Mouse (Mus musculus): ENCODE measurements around the gene Cuedc2. TPM values are rescaled to one million over a fixed set of nuclear protein-coding genes. Genes with fewer than 3 reads are reported as not detected.

The Cuedc2 gene
- total and polyA plus RNA-seq, 3 experiments = 251 to 302 (median 297) TPM

DNA sequence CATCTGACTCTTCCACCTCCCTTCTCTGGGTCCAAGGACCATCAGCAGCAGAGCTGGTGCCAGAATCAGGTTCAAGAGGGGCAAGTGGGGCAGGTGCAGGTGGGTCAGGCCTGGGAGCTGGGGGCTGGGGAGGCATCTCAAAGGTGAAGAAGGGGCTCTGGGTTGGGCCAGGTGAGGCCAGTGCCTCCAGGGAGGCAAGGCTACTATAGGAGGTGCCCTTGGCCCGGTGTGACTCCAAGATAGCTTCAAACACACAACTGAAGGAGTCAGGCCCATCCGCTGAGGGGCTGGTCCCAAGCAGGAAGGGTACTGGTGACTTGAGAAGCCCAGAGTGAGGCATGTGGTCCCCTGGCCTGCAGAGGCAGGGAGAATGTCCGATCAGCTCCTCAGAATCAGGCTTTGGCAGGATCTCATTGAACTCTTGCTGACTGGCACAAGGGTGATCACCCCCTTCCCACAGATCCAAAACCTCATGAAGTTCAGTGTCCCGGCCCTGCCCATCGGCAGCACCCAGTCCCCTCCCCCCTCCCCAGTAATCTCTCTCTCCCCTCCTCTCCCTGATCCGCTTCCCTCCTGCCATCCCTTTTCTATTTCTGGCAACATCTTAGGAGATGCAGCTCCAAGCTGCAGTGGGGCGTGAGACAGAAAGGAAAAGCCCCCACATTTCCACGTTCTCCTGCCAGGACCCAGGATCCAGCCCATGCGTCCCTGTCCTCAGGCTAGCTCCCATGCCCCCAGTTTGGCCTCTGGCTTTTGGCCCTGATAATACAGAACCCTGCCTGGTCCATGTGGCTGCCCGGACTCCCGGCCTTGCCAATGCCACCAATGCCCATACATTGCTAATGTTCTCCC is 16.1 kb downstream of the Cuedc2 start:
- Histone ChIP-seq H3K27me3 (ENCODE audit: control insufficient read depth in 1 of 2, insufficient read depth in 2 of 2, low read length in 2 of 2) (no peaks in the 10 kb centered on the region), H3K9ac (ENCODE audit: control insufficient read depth, low read depth, low read length, poor library complexity, severe bottlenecking) (no peak overlapping the region), H3K27ac (ENCODE audit: control insufficient read depth, low read depth, low read length) (no peak overlapping the region), H3K4me1 (ENCODE audit: control insufficient read depth in 1 of 2, insufficient read depth in 2 of 2, low read length in 2 of 2) (peaks cover 0 to 17% of the 10 kb centered on the region in 2 experiments; a peak in 2 of 4 replicates), H3K79me2 (ENCODE audit: control insufficient read depth, insufficient read depth, low read length, poor library complexity) (no peaks in the 10 kb centered on the region), H3K36me3 (ENCODE audit: control insufficient read depth in 1 of 2, insufficient read depth in 2 of 2, low read length in 2 of 2) (peaks cover 0 to 7% of the 10 kb centered on the region in 2 experiments; a peak in 2 of 4 replicates), H3K9me3 (replicated peaks; ENCODE audit: insufficient read depth, low read length) (no peaks in the 10 kb centered on the region), H3K4me3 (ENCODE audit: control insufficient read depth in 1 of 2, insufficient read depth in 1 of 2, low read depth in 2 of 2, low read length in 2 of 2) (no peak overlapping the region)
- TF ChIP-seq UBTF (IDR thresholded peaks at IDR 0.05; ENCODE audit: borderline replicate concordance, insufficient read depth, low read depth, low read length) (no peak), ZKSCAN1 (IDR thresholded peaks at IDR 0.05; ENCODE audit: low read depth, low read length) (no peak), EP300 (IDR thresholded peaks at IDR 0.05; ENCODE audit: low read depth in 1 of 2, low read length in 2 of 2) (no peak), USF1 (IDR thresholded peaks at IDR 0.05; ENCODE audit: low read depth, low read length) (no peak), ZNF384 (IDR thresholded peaks at IDR 0.05; ENCODE audit: low read depth, low read length) (no peak), TAL1 (IDR thresholded peaks at IDR 0.05; ENCODE audit: low read length) (no peak), USF2 (IDR thresholded peaks at IDR 0.05; ENCODE audit: borderline replicate concordance in 1 of 2, insufficient read depth in 1 of 2, low read depth in 1 of 2, low read length in 2 of 2) (no peak), TCF12 (IDR thresholded peaks at IDR 0.05; ENCODE audit: low read depth, low read length) (no peak), ZC3H11A (IDR thresholded peaks at IDR 0.05; ENCODE audit: low read depth, low read length) (no peak), NELFE (IDR thresholded peaks at IDR 0.05; ENCODE audit: low read depth, low read length) (no peak), GABPA (IDR thresholded peaks at IDR 0.05; ENCODE audit: low read depth, low read length) (no peak), MAFK (IDR thresholded peaks at IDR 0.05; ENCODE audit: borderline replicate concordance, low read depth, low read length) (no peak), CHD1 (IDR thresholded peaks at IDR 0.05; ENCODE audit: low read depth, low read length) (no peak)
- DNase-seq (ENCODE audit: low read depth, low spot score) = no peak

DNA sequence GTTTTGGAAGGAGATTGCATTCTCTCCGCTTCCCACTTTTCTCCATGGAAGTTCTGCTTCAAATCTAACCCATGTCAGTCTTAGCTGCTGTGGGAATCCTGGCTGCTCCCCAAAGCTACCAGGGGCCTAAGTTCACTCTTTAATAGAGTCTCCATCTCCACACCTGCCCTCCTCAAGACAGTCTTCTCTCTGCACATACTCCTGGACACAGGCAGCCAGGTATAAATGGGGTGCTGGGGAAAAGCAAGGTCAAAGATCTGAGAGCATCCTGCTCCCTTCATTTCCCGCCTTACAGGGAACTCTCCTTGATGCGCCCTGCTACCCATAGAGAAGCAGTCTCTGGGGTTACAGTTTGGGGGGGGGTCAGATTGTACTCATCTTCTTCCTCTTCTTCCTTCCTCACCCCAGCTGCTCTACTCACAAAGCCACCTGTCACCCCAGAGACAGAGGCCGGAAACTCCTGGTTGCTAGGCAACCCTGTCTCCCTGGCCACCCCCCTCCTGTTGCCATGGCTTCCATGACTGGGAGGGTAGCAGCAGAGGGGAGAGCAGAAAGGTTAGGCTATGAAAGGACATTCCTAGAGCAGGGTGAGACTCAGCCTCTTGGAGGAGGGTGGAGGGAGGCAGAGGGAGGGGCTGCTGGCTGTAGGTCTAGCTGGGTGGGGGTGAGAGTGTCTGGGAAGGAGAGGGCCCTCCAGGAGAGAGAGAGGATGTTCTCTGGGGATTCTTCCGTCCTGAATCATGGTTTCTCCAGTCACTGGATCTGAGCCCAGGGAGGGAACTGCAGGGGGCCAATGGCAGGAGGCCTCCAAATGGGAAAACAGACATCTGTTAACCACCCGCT is 17.2 kb downstream of the Cuedc2 start:
- DNase-seq (ENCODE audit: low read depth, low spot score) = peak; percentile 53
- H3K79me2 ChIP-seq (ENCODE audit: control insufficient read depth, insufficient read depth, low read length, poor library complexity) = no peaks in the 10 kb centered on the region
- H3K4me1 ChIP-seq (ENCODE audit: control insufficient read depth in 1 of 2, insufficient read depth in 2 of 2, low read length in 2 of 2) = peaks cover under 1 to 12% of the 10 kb centered on the region in 2 experiments; a peak in 2 of 4 replicates

More for the DNA sequence above, 17.2 kb downstream of the Cuedc2 start:
- no peaks in the 10 kb centered on the region for H3K9me3 ChIP-seq (replicated peaks; ENCODE audit: insufficient read depth, low read length)
- H3K27me3 ChIP-seq (ENCODE audit: control insufficient read depth in 1 of 2, insufficient read depth in 2 of 2, low read length in 2 of 2) = no peaks in the 10 kb centered on the region
- no peak for TF ChIP-seq MEF2A (IDR thresholded peaks at IDR 0.05; ENCODE audit: extremely low read depth, insufficient replicate concordance, low read depth, low read length, poor library complexity, severe bottlenecking)
- no peak for TF ChIP-seq MAZ (IDR thresholded peaks at IDR 0.05; ENCODE audit: low read depth, low read length)
- TF ChIP-seq ZC3H11A (IDR thresholded peaks at IDR 0.05; ENCODE audit: low read depth, low read length) = no peak
- TF ChIP-seq EP300 (IDR thresholded peaks at IDR 0.05; ENCODE audit: low read depth in 1 of 2, low read length in 2 of 2) = no peak
- no peak for TF ChIP-seq TAL1 (IDR thresholded peaks at IDR 0.05; ENCODE audit: low read length)
- TF ChIP-seq POLR2A (IDR thresholded peaks at IDR 0.05; ENCODE audit: control insufficient read depth in 1 of 2, insufficient read depth in 1 of 2, low read depth in 1 of 2, low read length in 2 of 2, poor library complexity in 1 of 2) = no peak
- no peak for TF ChIP-seq JUND (IDR thresholded peaks at IDR 0.05; ENCODE audit: low read depth, low read length)
- no peak for TF ChIP-seq ETS1 (IDR thresholded peaks at IDR 0.05; ENCODE audit: low read depth, low read length)
- no peak for TF ChIP-seq TBP (IDR thresholded peaks at IDR 0.05; ENCODE audit: low read depth, low read length)
- TF ChIP-seq MYB (IDR thresholded peaks at IDR 0.05; ENCODE audit: low read depth, low read length) = no peak
- TF ChIP-seq HCFC1 (IDR thresholded peaks at IDR 0.05; ENCODE audit: low read depth, low read length) = no peak
- TF ChIP-seq SMC3 (IDR thresholded peaks at IDR 0.05; ENCODE audit: low read depth, low read length) = no peak
- TF ChIP-seq RCOR1 (IDR thresholded peaks at IDR 0.05; ENCODE audit: low read depth, low read length) = no peak
- TF ChIP-seq CHD1 (IDR thresholded peaks at IDR 0.05; ENCODE audit: low read depth, low read length) = no peak
- TF ChIP-seq MAX (IDR thresholded peaks at IDR 0.05; ENCODE audit: low read length) = no peak
- no peak for TF ChIP-seq USF1 (IDR thresholded peaks at IDR 0.05; ENCODE audit: low read depth, low read length)
- no peak for TF ChIP-seq USF2 (IDR thresholded peaks at IDR 0.05; ENCODE audit: borderline replicate concordance in 1 of 2, insufficient read depth in 1 of 2, low read depth in 1 of 2, low read length in 2 of 2)
- no peak for TF ChIP-seq TCF12 (IDR thresholded peaks at IDR 0.05; ENCODE audit: low read depth, low read length)
- no peak overlapping the region for H3K9ac ChIP-seq (ENCODE audit: control insufficient read depth, low read depth, low read length, poor library complexity, severe bottlenecking)
- H3K4me3 ChIP-seq (ENCODE audit: control insufficient read depth in 1 of 2, insufficient read depth in 1 of 2, low read depth in 2 of 2, low read length in 2 of 2) = no peak overlapping the region
- H3K27ac ChIP-seq (ENCODE audit: control insufficient read depth, low read depth, low read length) = no peak overlapping the region
- H3K36me3 ChIP-seq (ENCODE audit: control insufficient read depth in 1 of 2, insufficient read depth in 2 of 2, low read length in 2 of 2) = peaks cover 0 to 2% of the 10 kb centered on the region in 2 experiments; a peak in 1 of 4 replicates

All from MEL (cell line).